Mouse (Mus musculus): ENCODE measurements around the gene Rbm34. TPM values are rescaled to one million over a fixed set of nuclear protein-coding genes. Genes with fewer than 3 reads are reported as not detected.

Rbm34 gene
- polyA plus RNA-seq, 1 experiment from 2014 or later: 24.0 TPM

- no peaks in the 10 kb centered on the region for H3K36me3 ChIP-seq (ENCODE audit: poor library complexity, severe bottlenecking)
- no peak overlapping the region for H3K9ac ChIP-seq
- no peak overlapping the region for H3K4me3 ChIP-seq
- peaks cover 9% of the 10 kb centered on the region; the same call in 1 of the 2 replicates for H3K4me1 ChIP-seq
- ATAC-seq: no peak
- no peak overlapping the region for H3K27ac ChIP-seq
- 15% methylated on average over 1 of the region's 1 CpGs for WGBS
- no peak overlapping the region for H3K4me2 ChIP-seq
- peaks cover 15% of the 10 kb centered on the region for H3K27me3 ChIP-seq
- H3K9me3 ChIP-seq (replicated peaks): no peaks in the 10 kb centered on the region
Observed at GRCm38 (mm10) chr8:126975706-126976105, 4.8 kb upstream of the Rbm34 start.

- WGBS: 75% methylated on average over 4 of the region's 4 CpGs
- Histone ChIP-seq H3K4me1 (peaks cover 14% of the 10 kb centered on the region), H3K27ac (no peak overlapping the region), H3K9ac (no peak overlapping the region), H3K36me3 (ENCODE audit: poor library complexity, severe bottlenecking) (no peaks in the 10 kb centered on the region), H3K9me3 (replicated peaks) (no peaks in the 10 kb centered on the region), H3K4me2 (no peak overlapping the region), H3K27me3 (peaks cover 15% of the 10 kb centered on the region), H3K4me3 (no peak overlapping the region)
- no peak for ATAC-seq
Observed at GRCm38 (mm10) chr8:126974511-126974910, 3.6 kb upstream of the Rbm34 start.

GRCm38 (mm10) chr8:126973686-126974265, 2.9 kb upstream of the Rbm34 start:
- Histone ChIP-seq H3K9me3 (replicated peaks) (no peaks in the 10 kb centered on the region), H3K4me2 (no peak overlapping the region), H3K4me1 (peaks cover 11% of the 10 kb centered on the region), H3K27ac (no peak overlapping the region), H3K27me3 (peaks cover 15% of the 10 kb centered on the region), H3K36me3 (ENCODE audit: poor library complexity, severe bottlenecking) (peaks cover 5% of the 10 kb centered on the region; the same call in 1 of the 2 replicates), H3K4me3 (no peak overlapping the region), H3K9ac (no peak overlapping the region)
- 79% methylated on average over 9 of the region's 9 CpGs for WGBS
- no peak for ATAC-seq

- 68% methylated on average over 2 of the region's 2 CpGs for WGBS
- Histone ChIP-seq H3K4me3 (no peak overlapping the region), H3K9me3 (replicated peaks) (no peaks in the 10 kb centered on the region), H3K27me3 (peaks cover 11% of the 10 kb centered on the region), H3K9ac (no peak overlapping the region), H3K4me2 (no peak overlapping the region), H3K27ac (no peak overlapping the region), H3K4me1 (peaks cover 9% of the 10 kb centered on the region), H3K36me3 (ENCODE audit: poor library complexity, severe bottlenecking) (peaks cover 16% of the 10 kb centered on the region)
- no peak for ATAC-seq
Observed at GRCm38 (mm10) chr8:126972649-126973048, 1.8 kb upstream of the Rbm34 start.

- peaks cover 9% of the 10 kb centered on the region for H3K4me1 ChIP-seq
- 85% methylated on average over 2 of the region's 2 CpGs for WGBS
- no peak overlapping the region for H3K27ac ChIP-seq
- ATAC-seq: no peak
- H3K9me3 ChIP-seq (replicated peaks): no peaks in the 10 kb centered on the region
- peaks cover 21% of the 10 kb centered on the region for H3K36me3 ChIP-seq (ENCODE audit: poor library complexity, severe bottlenecking)
- H3K4me3 ChIP-seq: no peak overlapping the region
- no peak overlapping the region for H3K4me2 ChIP-seq
- no peak overlapping the region for H3K9ac ChIP-seq
- peaks cover 8% of the 10 kb centered on the region for H3K27me3 ChIP-seq
Observed at GRCm38 (mm10) chr8:126972102-126972501, 1.2 kb upstream of the Rbm34 start.

- H3K4me3 ChIP-seq: peak overlapping the region; percentile 96
- peaks cover 6% of the 10 kb centered on the region for H3K4me1 ChIP-seq
- H3K27me3 ChIP-seq: peaks cover 2% of the 10 kb centered on the region; the same call in 1 of the 2 replicates
- peaks cover 29% of the 10 kb centered on the region for H3K36me3 ChIP-seq (ENCODE audit: poor library complexity, severe bottlenecking)
- peak overlapping the region; percentile 81 for H3K27ac ChIP-seq
- peak overlapping the region; percentile 83 for H3K4me2 ChIP-seq
- 15% methylated on average over 13 of the region's 13 CpGs for WGBS
- peak overlapping the region; percentile 93 for H3K9ac ChIP-seq
- no peaks in the 10 kb centered on the region for H3K9me3 ChIP-seq (replicated peaks)
- peak; percentile 65 for ATAC-seq
Observed at GRCm38 (mm10) chr8:126971314-126971664, 418 bp upstream of the Rbm34 start.

- 85% methylated on average over 1 of the region's 1 CpGs for WGBS
- Histone ChIP-seq H3K9ac (no peak overlapping the region), H3K4me1 (peaks cover 5% of the 10 kb centered on the region), H3K4me3 (no peak overlapping the region), H3K27ac (no peak overlapping the region), H3K36me3 (ENCODE audit: poor library complexity, severe bottlenecking) (peaks cover 47% of the 10 kb centered on the region), H3K4me2 (no peak overlapping the region), H3K27me3 (no peaks in the 10 kb centered on the region), H3K9me3 (replicated peaks) (no peaks in the 10 kb centered on the region)
- no peak for ATAC-seq
Observed at GRCm38 (mm10) chr8:126969546-126969945, 1.3 kb downstream of the Rbm34 start.

GRCm38 (mm10) chr8:126968107-126968506, 2.8 kb downstream of the Rbm34 start:
- H3K4me2 ChIP-seq: no peak overlapping the region
- H3K9ac ChIP-seq: no peak overlapping the region
- peaks cover 55% of the 10 kb centered on the region for H3K36me3 ChIP-seq (ENCODE audit: poor library complexity, severe bottlenecking)
- no peak overlapping the region for H3K4me3 ChIP-seq
- peaks cover 5% of the 10 kb centered on the region for H3K4me1 ChIP-seq
- no peak for ATAC-seq
- H3K27me3 ChIP-seq: no peaks in the 10 kb centered on the region
- no peak overlapping the region for H3K27ac ChIP-seq
- WGBS: 92% methylated on average over 6 of the region's 6 CpGs
- no peaks in the 10 kb centered on the region for H3K9me3 ChIP-seq (replicated peaks)

- Histone ChIP-seq H3K27me3 (no peaks in the 10 kb centered on the region), H3K36me3 (ENCODE audit: poor library complexity, severe bottlenecking) (peaks cover 82% of the 10 kb centered on the region), H3K4me3 (no peak overlapping the region), H3K4me1 (peaks cover 4% of the 10 kb centered on the region), H3K4me2 (no peak overlapping the region), H3K9me3 (replicated peaks) (no peaks in the 10 kb centered on the region), H3K9ac (no peak overlapping the region), H3K27ac (no peak overlapping the region)
- ATAC-seq: no peak
- 87% methylated on average over 6 of the region's 6 CpGs for WGBS
Observed at GRCm38 (mm10) chr8:126965246-126965645, 5.6 kb downstream of the Rbm34 start.

- Histone ChIP-seq H3K4me3 (no peak overlapping the region), H3K9me3 (replicated peaks) (no peaks in the 10 kb centered on the region), H3K4me2 (no peak overlapping the region), H3K9ac (no peak overlapping the region), H3K27me3 (no peaks in the 10 kb centered on the region), H3K4me1 (no peaks in the 10 kb centered on the region), H3K27ac (no peak overlapping the region), H3K36me3 (ENCODE audit: poor library complexity, severe bottlenecking) (peaks cover 90% of the 10 kb centered on the region)
- WGBS: 88% methylated on average over 1 of the region's 1 CpGs
- no peak for ATAC-seq
Observed at GRCm38 (mm10) chr8:126962871-126963270, 8.0 kb downstream of the Rbm34 start.

- no peak for ATAC-seq
- Histone ChIP-seq H3K4me1 (no peaks in the 10 kb centered on the region), H3K36me3 (ENCODE audit: poor library complexity, severe bottlenecking) (peaks cover 90% of the 10 kb centered on the region), H3K9ac (no peak overlapping the region), H3K27ac (no peak overlapping the region), H3K27me3 (no peaks in the 10 kb centered on the region), H3K4me3 (no peak overlapping the region), H3K4me2 (no peak overlapping the region), H3K9me3 (replicated peaks) (no peaks in the 10 kb centered on the region)
- WGBS: 97% methylated on average over 3 of the region's 3 CpGs
Observed at GRCm38 (mm10) chr8:126961516-126961915, 9.4 kb downstream of the Rbm34 start.

GRCm38 (mm10) chr8:126951900-126952636, 18.8 kb downstream of the Rbm34 start:
- Histone ChIP-seq H3K4me1 (no peaks in the 10 kb centered on the region), H3K27ac (no peak overlapping the region), H3K36me3 (ENCODE audit: poor library complexity, severe bottlenecking) (peaks cover 78% of the 10 kb centered on the region), H3K4me3 (no peak overlapping the region), H3K9ac (no peak overlapping the region), H3K27me3 (no peaks in the 10 kb centered on the region), H3K4me2 (no peak overlapping the region), H3K9me3 (replicated peaks) (no peaks in the 10 kb centered on the region)
- ATAC-seq: no peak
- WGBS: 87% methylated on average over 11 of the region's 11 CpGs
